Mouse (Mus musculus) adrenal gland, postnatal 14 days (tissue): ENCODE data around the gene Gap43. TPM values are rescaled to one million over a fixed set of nuclear protein-coding genes. Genes with fewer than 3 reads are reported as not detected.

Source experiments
- microRNA-seq, 2 experiments: library from miRNA; unstranded; fragments of <30 nt; microRNA quantifications; one replicate each; pipeline ENCODE4 v1.2.0; 2021
- total RNA-seq: library from RNA; stranded (reverse); gene quantifications from 2 replicates; pipeline ENCODE4 v1.2.3, GENCODE M21; 2021

The Gap43 gene
- total RNA-seq, 1 experiment from 2014 or later: 5.0 TPM

Small RNAs within 50 kb of the gene (microRNA-seq; reads per million reads assigned to microRNA genes)
- gene Mir6540: 2.6 to 3.4 reads per million in 2 experiments
